Mouse (Mus musculus) heart, embryonic 14.5 days (tissue): ENCODE results near the gene Elk4. TPM values are rescaled to one million over a fixed set of nuclear protein-coding genes. Genes with fewer than 3 reads are reported as not detected.

Experiments
- ATAC-seq: fragments of 200-750 bp; cut with Nextera tagmentation; 2 replicates; pipeline ENCODE4 v1.8.0; 2017; ENCODE audit warnings: low read depth, moderate TSS enrichment; ENCODE audit not compliant: insufficient number of reproducible peaks, insufficient read depth, low FRiP score
- H3K27ac ChIP-seq, 2 experiments: fragments of 200-500 bp in 1 of 2; fragments of 300-500 bp in 1 of 2; sonication (generic) in 1 of 2; replicated peaks in 1 of 2; 2 replicates each; pipeline ENCODE4 v1.5.1; 2012 to 2014; ENCODE audit warnings: low read depth in 2 of 2, low read length in 2 of 2, control low read depth in 1 of 2, mild to moderate bottlenecking in 1 of 2, mixed read lengths in 1 of 2; ENCODE audit not compliant: control insufficient read depth in 1 of 2, insufficient read depth in 1 of 2
- H3K27me3 ChIP-seq: fragments of 300-500 bp; sonication (generic); 2 replicates; pipeline ENCODE4 v1.6.1; 2014; ENCODE audit warnings: mild to moderate bottlenecking, low read length, control low read depth; ENCODE audit not compliant: control insufficient read depth, insufficient read depth
- H3K36me3 ChIP-seq: fragments of 300-500 bp; sonication (generic); 2 replicates; pipeline ENCODE4 v1.6.1; 2014; ENCODE audit warnings: mild to moderate bottlenecking, control low read depth, low read length, mixed read lengths; ENCODE audit not compliant: control insufficient read depth, insufficient read depth
- H3K4me1 ChIP-seq, 2 experiments: fragments of 200-500 bp in 1 of 2; fragments of 300-500 bp in 1 of 2; sonication (generic) in 1 of 2; 2 replicates each; pipeline ENCODE4 v1.6.1; 2012 to 2014; ENCODE audit warnings: low read length in 2 of 2, control low read depth in 1 of 2, mixed read lengths in 1 of 2; ENCODE audit not compliant: control insufficient read depth in 2 of 2, insufficient read depth in 2 of 2
- H3K4me2 ChIP-seq: fragments of 300-500 bp; sonication (generic); 2 replicates; pipeline ENCODE4 v1.6.1; 2014; ENCODE audit warnings: mild to moderate bottlenecking, low read length
- H3K4me3 ChIP-seq, 2 experiments: fragments of 200-500 bp in 1 of 2; fragments of 300-500 bp in 1 of 2; sonication (generic) in 1 of 2; 2 replicates each; pipeline ENCODE4 v1.5.1; 2012 to 2014; ENCODE audit warnings: low read length in 2 of 2, mild to moderate bottlenecking in 2 of 2, control low read depth in 1 of 2, low read depth in 1 of 2, moderate library complexity in 1 of 2; ENCODE audit not compliant: control insufficient read depth in 1 of 2, insufficient read depth in 1 of 2
- H3K9ac ChIP-seq: fragments of 300-500 bp; sonication (generic); 2 replicates; pipeline ENCODE4 v1.6.1; 2014; ENCODE audit warnings: mild to moderate bottlenecking, low read length
- H3K9me3 ChIP-seq: fragments of 300-500 bp; sonication (generic); 2 replicates; pipeline ENCODE4 v1.6.1; 2016; ENCODE audit warnings: low read length, control low read depth; ENCODE audit not compliant: control insufficient read depth
- WGBS: fragments of 180-500 bp; shearing (Covaris S2); extraction: QIAGEN DNeasy Blood & Tissue Kit; methylation state at CpG from one replicate; pipeline ENCODE4 v1.1.7; 2014; 5-methylcytosine and 5-hydroxymethylcytosine counted together
- polyA plus RNA-seq: library from polyadenylated mRNA; unstranded; fragments of >200 nt; fragmentation: Nextera tagmentation; extraction: Ambion mirVana; gene quantifications from 2 replicates; pipeline ENCODE4 v1.2.1, GENCODE M21; 2014

The Elk4 gene
- polyA plus RNA-seq, 1 experiment from 2014 or later, result 24.7 TPM

DNA sequence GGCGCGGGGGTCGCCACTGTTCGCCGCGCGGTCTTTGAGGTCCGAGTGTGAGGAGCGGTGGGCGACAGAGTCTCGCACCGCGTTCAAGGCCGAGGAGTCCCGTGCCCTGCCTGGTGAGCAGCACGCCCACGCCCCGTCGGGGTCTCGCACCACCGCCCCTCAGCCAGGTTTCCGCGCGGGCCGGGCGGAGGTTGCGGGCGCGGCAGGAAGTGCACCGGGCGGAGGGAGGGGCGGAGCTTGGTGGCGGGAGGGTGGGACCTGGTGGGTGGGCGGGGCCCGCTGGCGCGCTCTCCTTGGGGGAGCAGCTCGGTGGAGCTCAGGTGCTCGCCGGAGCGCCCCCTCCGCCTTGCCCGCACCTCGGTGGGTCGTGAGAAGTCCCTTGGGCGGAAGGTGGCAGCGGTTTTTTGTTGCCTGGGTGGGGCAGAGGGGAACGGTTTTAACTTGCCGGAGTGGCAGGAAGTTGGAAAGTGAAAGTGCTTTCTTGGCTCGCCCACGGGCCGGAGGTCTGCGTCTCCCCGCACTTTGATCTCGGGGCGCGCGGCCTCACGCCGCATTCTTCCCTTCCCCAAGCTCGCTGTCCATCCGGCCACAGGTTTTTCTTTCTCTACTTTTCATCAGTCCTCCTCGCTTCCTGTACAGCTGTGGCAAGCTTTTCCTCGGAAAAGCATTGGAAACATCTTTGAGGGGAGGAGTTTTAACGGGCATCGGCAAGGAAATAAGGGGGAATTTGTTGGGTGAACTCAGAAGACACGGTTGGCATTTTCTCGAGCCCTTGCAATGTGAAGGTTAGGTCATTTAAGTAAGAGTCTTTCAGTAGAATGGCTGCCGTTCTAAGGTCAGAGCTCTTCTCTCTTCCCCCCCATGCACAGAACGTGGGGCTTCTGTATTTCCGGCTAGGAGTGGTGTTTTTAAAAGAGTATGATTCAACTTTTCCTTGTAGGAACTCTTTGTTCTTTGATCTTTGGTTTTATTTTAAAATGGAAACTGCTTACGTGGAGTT is 721 bp downstream of the Elk4 start:
- Histone ChIP-seq H3K9me3 (no peaks in the 10 kb centered on the region), H3K9ac (peak overlapping the region; percentile 98), H3K27ac (peak overlapping the region; percentile 98 to 99), H3K27me3 (no peaks in the 10 kb centered on the region), H3K4me2 (peak overlapping the region; percentile 71), H3K4me3 (peak overlapping the region; percentile 58 to 90), H3K4me1 (peaks cover 3 to 12% of the 10 kb centered on the region in 2 experiments; a peak in 3 of 4 replicates), H3K36me3 (no peaks in the 10 kb centered on the region)
- WGBS, result under 1% methylated on average over 66 of the region's 72 CpGs
- peak; percentile 90 for ATAC-seq

DNA sequence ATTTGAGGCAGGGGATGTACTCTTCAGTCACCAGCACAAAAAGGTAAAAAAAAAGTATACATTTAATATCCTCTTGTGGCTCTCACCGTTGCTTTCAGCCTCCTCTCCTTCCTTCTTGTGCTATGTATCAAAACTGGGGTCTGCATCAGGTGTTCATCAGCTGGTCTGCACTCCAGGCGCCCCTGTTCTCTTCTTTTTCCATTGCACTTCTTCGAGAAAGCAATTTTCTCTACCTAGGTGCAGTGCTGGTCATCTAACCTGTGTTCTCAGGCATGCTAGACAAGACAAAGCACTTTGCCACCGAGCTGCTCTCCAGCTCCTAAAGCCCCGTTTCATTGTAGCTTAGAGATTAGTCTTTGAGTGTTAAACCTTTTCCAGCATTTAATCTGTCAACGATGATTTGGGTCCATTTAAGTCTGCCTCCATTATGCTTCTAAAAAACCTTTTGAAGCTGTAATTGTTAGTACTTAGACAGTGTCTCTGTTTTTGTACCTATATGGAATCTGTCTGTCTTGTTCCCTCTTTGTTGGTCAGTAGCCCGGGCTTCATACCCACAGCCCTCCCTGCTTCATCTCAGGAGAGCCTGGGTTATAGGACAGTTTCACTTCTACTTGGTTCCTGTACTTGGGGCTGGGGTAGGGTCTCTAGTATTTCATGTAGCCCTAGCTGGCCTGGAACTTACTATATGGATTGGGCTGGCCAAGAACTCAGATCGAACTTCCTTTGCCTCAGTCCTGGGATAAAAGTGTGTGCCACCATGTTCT is 1.7 kb downstream of the Elk4 start:
- H3K27ac ChIP-seq, result no peak overlapping the region; a peak in 1 of 4 replicates
- no peaks in the 10 kb centered on the region for H3K27me3 ChIP-seq
- WGBS, result 42% methylated on average over 8 of the region's 8 CpGs
- peaks cover 3 to 12% of the 10 kb centered on the region in 2 experiments; a peak in 3 of 4 replicates for H3K4me1 ChIP-seq
- peaks cover 4% of the 10 kb centered on the region for H3K36me3 ChIP-seq
- H3K9ac ChIP-seq, result peak overlapping the region; percentile 98
- no peak for ATAC-seq
- H3K4me2 ChIP-seq, result peak overlapping the region; percentile 71
- H3K4me3 ChIP-seq, result peak overlapping the region; percentile 29 to 90
- H3K9me3 ChIP-seq, result no peaks in the 10 kb centered on the region

GRCm38 (mm10) chr1:132010632-132011501 is 3.5 kb downstream of the Elk4 start:
- no peaks in the 10 kb centered on the region for H3K27me3 ChIP-seq
- H3K9ac ChIP-seq, result no peak overlapping the region
- peaks cover 3 to 12% of the 10 kb centered on the region in 2 experiments; a peak in 3 of 4 replicates for H3K4me1 ChIP-seq
- no peak overlapping the region for H3K4me3 ChIP-seq
- H3K27ac ChIP-seq, result no peak overlapping the region
- no peaks in the 10 kb centered on the region for H3K9me3 ChIP-seq
- no peak overlapping the region for H3K4me2 ChIP-seq
- WGBS, result 86% methylated on average over 17 of the region's 17 CpGs
- ATAC-seq, result no peak
- H3K36me3 ChIP-seq, result peaks cover 21% of the 10 kb centered on the region

DNA sequence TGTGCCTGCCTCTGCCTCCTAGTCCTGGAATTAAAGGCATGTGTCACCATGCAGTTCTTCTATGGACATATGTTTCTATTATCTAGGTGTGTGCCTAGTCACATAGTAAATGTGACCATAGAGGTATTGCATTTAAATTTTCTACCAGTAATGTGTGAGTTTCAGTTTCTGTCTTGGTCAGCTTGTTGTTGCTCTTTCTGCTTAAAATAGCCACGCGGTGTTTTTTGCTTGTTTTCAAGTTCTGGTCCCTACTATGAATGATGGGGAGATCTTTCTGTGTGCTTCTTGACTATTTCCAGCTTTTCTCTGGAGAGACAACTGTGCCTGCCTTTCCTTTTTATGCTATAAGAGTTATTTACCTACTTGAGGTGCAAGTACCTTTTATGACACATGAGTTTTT is 4.4 kb downstream of the Elk4 start:
- Histone ChIP-seq H3K9me3 (no peaks in the 10 kb centered on the region), H3K4me1 (peaks cover 3 to 8% of the 10 kb centered on the region in 2 experiments; a peak in 3 of 4 replicates), H3K27me3 (no peaks in the 10 kb centered on the region), H3K4me2 (no peak overlapping the region), H3K27ac (no peak overlapping the region), H3K9ac (no peak overlapping the region), H3K4me3 (no peak overlapping the region), H3K36me3 (peaks cover 26% of the 10 kb centered on the region)
- ATAC-seq, result no peak
- WGBS, result 80% methylated on average over 2 of the region's 2 CpGs

DNA sequence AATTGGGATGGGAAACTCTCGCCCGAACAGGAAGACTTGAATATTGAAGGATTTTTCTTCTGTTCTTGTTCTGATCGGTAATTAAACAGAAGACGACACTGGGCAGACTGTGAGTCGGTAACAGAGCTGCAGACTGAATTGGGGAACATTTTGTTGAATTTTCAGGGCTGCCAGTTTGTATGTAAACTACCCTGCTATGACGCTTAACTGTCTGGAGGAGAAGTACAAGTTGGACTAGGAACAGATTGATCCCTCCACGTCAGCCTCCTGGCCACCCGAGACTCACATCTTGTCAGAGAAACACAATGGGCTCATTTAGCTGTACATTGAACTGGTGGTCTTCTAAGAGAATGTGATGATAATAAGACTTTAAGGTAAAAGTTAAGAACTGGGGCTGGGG is 5.5 kb downstream of the Elk4 start:
- 82% methylated on average over 8 of the region's 8 CpGs for WGBS
- ATAC-seq, result no peak
- Histone ChIP-seq H3K4me2 (no peak overlapping the region), H3K9ac (no peak overlapping the region), H3K4me1 (peaks cover 3 to 7% of the 10 kb centered on the region in 2 experiments; a peak in 3 of 4 replicates), H3K27me3 (no peaks in the 10 kb centered on the region), H3K36me3 (peaks cover 31% of the 10 kb centered on the region), H3K27ac (no peak overlapping the region), H3K9me3 (no peaks in the 10 kb centered on the region), H3K4me3 (no peak overlapping the region)

DNA sequence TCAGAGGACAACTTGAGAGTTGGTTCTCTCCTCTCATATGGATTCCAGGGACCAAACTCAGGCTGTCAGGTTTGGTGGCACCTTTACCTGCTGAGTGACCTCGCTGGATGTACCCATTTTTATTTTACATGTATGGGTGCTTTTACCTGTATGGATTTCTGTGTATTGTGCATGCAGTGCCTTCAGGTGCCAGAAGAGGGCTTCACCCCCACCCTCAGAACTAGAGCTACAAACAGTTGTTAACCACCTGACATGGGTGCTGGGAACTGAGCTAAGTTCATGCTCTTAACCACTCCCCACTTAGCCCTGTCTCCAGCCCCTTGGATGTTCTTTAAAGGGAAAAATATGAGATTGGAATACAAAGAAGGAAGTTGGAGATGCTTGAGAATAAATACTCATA is 7.4 kb downstream of the Elk4 start:
- WGBS, result 92% methylated on average over 1 of the region's 1 CpGs
- peaks cover 50% of the 10 kb centered on the region for H3K36me3 ChIP-seq
- no peaks in the 10 kb centered on the region for H3K27me3 ChIP-seq
- H3K27ac ChIP-seq, result no peak overlapping the region
- no peaks in the 10 kb centered on the region for H3K4me1 ChIP-seq
- ATAC-seq, result no peak
- H3K4me2 ChIP-seq, result no peak overlapping the region
- no peaks in the 10 kb centered on the region for H3K9me3 ChIP-seq
- no peak overlapping the region for H3K4me3 ChIP-seq
- H3K9ac ChIP-seq, result no peak overlapping the region

DNA sequence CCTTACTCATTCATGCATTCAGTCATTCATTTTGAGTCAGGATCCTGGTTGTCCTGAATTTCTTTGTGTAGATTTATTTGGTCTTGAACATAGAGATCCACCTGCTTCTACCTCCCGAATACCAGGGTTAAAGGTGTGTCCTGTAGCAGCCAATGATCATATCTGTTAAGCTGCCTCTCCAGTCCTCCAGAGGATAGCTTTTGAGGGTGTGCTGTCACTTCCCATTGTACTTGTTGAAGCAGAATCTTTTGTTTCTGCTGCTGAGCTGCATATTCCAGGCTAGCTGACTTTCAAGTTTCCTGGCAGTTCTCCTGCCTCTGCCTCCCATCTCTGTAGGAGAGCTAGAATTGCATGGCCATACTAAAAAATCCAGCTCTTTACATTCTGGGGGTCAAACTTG is 9.3 kb downstream of the Elk4 start:
- WGBS, result 91% methylated on average over 1 of the region's 1 CpGs
- Histone ChIP-seq H3K27ac (no peak overlapping the region), H3K4me3 (no peak overlapping the region), H3K9me3 (no peaks in the 10 kb centered on the region), H3K4me1 (no peaks in the 10 kb centered on the region), H3K4me2 (no peak overlapping the region), H3K36me3 (peaks cover 69% of the 10 kb centered on the region), H3K27me3 (no peaks in the 10 kb centered on the region), H3K9ac (no peak overlapping the region)
- no peak for ATAC-seq
